Mouse (Mus musculus): ENCODE data around the gene Sorcs2.

The Sorcs2 gene

GRCm38 (mm10) chr5:36178785-36179184, 219.2 kb downstream of the Sorcs2 start:
- no peak for DNase-seq (ENCODE audit: low spot score in 2 of 2)

DNA sequence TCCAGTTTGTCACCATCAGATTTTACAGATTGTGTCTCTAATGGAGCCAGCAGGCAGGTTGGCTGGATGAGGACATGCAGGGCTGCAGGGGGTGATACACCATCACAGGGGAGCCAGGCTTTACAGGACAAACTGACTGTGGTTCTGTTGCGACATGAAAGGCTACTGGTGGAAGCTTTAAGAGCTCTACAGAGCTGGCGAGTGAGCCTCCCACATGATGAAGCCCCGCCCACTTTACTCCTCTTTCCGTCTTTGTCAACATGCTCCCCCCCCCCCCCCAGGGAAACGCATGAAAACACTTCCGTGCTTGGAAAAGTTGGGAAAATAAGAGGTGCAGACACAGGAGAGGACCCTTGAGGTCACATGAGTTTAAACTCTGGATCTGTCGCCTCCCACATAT, 219.7 kb downstream of the Sorcs2 start:
- no peak for DNase-seq (ENCODE audit: low spot score in 2 of 2)

DNA sequence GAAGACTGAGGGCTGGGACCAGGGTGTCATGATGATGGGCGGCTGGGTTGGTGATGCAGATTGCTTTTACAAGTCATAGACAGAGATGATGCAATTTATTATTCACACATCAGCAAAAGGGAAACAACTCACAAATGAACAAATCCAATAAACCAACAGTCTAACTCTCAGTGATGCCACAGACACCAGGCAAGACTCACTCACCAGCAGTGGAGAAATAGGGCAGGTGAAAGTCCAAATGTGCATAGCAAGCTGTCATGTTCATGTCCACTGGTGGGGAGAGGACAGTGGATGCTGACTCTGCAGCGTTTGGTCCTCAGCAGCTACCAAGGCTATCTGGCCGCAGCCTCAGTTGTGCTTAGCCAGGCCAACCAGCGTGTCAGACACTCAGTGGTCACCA, 221.1 kb downstream of the Sorcs2 start:
- DNase-seq (ENCODE audit: low spot score in 2 of 2), result no peak

DNA sequence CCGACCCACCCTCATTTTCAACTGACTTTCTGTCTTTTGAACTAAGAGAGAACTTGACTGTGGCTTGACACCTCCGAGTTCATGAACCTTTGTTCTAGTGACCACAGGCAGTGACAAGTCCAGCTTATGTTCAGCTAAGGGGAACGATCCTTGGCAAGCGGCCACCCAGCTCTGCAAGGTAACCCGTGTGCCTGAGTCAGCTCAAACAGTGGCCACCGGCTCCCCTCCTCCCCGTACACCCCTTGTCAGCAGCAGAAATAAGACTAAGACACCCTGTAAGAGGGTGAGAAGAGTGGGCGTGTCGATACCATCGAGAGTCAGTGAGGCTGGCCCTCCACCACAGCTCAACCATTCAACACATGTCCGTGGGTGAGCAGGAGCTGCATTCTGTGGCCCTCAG, 221.5 kb downstream of the Sorcs2 start:
- no peak for DNase-seq (ENCODE audit: low spot score in 2 of 2)

DNA sequence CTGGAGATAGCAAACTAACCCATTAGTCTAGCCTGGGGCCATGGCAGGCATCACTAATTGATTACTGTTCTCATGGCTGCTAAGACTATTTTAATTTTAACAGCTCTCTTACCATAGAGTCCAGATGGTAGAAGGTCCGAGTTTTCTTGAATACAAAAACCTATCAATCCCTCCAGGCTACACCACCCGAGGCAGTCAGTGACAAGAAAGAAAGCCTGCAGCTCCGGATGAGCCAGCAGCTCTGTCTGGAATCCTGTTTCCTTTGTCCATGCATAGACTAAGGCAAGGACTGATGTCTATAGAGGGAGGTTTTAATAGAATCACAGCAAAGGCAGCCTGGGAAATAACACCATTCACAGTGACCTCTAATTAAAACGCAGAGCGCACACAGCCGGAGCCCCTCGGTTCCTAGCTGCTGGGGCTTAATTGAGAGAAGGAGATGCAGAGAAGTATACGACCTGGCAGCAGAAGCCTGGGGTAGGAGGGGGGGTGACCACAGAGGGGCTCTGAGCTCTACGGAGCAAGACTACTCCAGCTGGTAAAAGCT, 223.3 kb downstream of the Sorcs2 start:
- no peak for DNase-seq (ENCODE audit: low spot score in 2 of 2)

GRCm38 (mm10) chr5:36168963-36169650, 228.8 kb downstream of the Sorcs2 start:
- no peak for DNase-seq (ENCODE audit: low spot score in 2 of 2)

DNA sequence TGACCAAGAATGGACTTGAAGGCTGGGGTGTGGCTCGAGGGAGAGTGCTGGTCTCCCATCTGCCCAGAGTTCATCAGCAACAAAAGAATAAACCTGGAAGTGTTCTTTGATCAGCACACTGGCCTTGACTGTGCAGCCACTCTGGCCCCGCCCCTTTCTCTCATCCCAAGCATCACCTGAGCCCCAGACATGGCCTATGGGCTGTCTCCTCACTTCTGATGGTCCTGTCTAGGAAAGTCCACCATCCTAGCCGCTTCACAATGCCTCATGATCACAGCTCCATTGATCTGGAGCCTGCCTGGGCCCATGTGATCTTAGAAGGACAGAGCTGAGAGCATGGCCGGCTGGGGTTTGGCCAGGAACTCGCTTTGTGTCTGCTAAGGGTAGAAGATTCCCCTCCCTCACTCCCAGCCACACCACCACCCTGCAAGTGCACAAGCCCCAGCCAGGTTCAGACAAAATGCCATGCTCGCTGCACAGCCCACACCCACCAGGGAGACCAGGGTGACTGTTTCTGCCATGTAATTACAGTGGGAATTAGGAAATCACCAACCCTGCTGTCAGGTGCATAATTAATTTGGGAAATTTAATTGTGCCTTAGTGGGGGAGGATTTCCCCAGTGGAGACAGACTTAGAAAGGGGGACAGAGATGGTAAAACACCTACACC, 231.5 kb downstream of the Sorcs2 start:
- DNase-seq (ENCODE audit: low spot score in 2 of 2), result no peak

DNA sequence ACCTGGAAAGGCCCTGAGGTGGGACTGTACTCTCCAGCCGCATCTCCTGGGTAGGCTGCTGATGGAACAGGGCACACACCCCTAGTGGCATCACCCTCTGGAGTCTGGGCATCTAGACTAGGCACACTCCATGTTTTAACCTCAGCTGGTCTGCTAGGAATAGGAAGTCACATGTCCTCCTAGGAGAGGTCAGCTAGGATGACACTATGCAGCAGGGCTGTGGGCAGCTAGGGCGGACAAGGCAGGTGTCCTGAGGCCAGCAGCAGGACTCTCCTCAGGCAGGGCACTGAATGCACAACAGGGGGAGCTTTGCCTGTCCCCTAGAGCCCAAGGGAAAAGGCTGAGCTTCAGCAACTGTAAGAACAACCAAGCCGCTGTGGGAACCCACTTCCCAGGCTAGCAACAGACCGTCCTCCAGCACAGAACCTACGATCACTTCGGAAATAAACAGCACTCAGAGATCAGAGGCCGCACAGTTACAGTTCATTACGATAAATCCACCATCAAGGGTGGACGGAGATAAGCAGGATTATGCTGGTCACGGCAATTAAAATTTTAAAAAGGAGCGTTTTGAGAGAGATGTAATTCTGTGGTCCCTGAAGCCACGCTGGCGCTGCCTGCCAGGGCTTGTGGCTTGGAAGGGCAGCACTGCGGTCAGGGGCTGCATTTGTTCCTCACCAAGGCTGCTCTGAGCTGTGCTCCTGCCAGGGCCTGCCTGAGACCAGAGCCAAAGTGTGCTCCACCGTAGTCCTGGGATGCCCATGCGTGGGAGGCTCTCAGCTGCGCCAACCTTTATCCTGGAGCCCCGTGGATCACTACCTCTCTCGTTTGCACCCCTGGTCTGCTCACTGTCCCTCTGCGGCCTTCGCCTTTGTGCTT, 232.3 kb downstream of the Sorcs2 start:
- no peak for DNase-seq (ENCODE audit: low spot score in 2 of 2)

DNA sequence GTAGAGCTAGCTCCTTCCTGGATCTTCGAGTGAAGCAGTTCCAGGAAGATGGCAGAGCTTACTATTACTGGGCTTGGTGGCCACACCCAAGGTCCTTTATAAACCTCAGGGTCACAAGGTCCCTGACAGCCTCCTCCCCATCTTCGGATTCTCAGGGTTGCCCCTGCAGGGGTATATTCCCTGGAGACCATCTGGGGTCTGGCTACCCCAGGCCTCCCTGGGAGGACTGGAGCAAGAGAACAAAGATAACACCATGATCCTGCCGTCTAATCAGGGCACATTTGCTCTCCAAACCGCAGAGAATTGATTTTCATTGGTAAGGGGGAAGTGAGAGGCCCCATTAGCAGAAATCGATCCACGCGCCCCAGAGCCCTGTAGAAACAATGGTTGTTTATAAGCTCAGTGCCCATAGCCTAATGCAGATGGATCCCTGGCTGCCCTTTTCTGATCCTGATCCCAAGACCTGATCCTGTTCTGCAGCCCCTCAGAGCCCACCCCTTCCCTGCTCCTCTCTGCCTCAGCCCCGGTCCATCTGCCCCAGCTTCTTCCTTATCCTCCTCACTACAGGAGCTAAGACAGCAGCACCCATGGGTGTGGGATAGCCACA, 243.0 kb downstream of the Sorcs2 start:
- no peak for DNase-seq (ENCODE audit: low spot score in 2 of 2)

DNA sequence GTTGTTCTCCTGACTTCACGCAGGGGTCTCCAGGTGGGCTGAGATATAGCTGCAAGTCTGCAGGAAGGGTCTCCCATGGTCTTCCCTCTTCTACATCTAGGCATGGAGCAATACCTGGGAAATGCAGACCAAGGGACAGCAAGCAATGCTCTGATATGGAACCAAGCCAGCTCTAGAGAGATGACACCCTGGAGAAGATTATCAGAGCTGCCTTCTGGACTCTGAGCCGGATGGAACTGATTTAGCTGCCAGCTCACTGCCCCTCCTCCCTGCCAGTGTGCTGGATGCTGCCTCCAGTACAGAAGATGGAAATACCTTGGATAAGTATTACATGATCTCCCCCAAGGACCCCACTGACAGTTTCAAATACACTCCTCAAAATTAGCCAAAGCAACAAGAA, 244.7 kb downstream of the Sorcs2 start:
- DNase-seq (ENCODE audit: low spot score in 2 of 2), result no peak

GRCm38 (mm10) chr5:36151086-36151485, 246.9 kb downstream of the Sorcs2 start:
- DNase-seq (ENCODE audit: low spot score in 2 of 2), result no peak

GRCm38 (mm10) chr5:36149098-36149497, 248.8 kb downstream of the Sorcs2 start:
- DNase-seq (ENCODE audit: low spot score in 2 of 2), result no peak

DNA sequence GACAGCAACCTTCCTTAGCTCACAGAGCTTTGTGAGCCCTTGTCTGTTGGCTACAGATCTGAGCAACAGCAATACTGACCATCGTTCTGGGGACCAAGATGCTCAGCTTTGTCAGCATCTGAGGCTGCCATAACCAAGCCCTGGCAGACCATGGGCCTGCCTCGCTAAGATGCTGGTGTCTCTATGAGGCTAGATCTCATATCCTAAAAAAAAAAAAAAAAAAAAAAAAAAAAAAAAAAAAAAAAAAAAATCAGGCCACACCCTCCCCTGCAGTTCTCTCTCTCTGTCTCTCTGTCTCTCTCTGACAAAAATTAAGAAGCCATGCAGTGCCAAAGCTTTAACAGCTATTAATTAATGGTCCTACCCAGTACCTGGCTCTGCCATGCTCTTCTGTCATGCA, 251.3 kb downstream of the Sorcs2 start:
- DNase-seq (ENCODE audit: low spot score in 2 of 2), result no peak

GRCm38 (mm10) chr5:36144560-36144959, 253.4 kb downstream of the Sorcs2 start:
- no peak for DNase-seq (ENCODE audit: low spot score in 2 of 2)

DNA sequence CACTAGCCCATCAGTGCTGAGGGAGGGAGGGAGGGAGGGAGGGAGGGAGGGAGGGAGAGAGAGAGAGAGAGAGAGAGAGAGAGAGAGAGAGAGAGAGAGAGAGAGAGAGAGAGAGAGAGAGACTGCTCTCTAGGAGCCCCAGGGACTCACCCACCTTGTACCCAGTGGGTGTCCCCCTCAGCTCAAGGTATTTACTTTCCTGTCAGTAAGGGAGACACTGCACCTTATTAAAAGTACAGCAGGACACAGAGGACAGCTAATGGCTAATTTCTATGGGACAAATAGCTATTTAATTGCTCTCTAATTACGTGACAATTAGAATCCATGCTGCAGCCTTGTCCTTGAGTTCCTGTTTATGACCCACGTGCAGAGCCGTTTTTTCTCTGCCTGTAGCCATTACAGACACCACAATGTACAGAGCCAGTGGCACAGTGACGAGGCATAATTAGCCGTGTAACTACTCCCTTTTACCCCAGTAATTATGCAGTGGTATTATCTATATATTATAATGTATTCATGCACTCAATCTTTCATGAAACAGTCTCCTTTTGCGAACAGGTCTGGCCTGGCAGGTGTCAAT, 256.2 kb downstream of the Sorcs2 start:
- no peak for DNase-seq (ENCODE audit: low spot score in 2 of 2)

DNA sequence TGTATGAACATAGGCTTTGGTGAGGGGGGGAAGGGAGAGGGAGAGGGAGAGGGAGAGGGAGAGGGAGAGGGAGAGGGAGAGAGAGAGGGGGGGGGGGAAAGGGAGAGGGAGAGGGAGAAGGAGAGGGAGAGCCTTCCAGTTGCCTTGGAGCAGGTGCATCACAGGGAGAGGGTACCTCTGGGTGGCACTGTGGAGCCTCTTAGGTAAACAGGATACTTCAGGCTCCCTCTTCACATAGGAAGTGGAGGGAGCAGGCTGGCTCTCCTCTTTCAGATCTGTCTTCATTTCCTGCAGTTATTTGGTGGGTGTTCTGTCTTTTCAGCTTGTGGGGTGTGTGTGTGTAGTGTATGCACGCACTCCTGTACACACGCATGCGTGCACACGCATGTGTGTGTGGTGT, 256.8 kb downstream of the Sorcs2 start:
- DNase-seq (ENCODE audit: low spot score in 2 of 2), result no peak

DNA sequence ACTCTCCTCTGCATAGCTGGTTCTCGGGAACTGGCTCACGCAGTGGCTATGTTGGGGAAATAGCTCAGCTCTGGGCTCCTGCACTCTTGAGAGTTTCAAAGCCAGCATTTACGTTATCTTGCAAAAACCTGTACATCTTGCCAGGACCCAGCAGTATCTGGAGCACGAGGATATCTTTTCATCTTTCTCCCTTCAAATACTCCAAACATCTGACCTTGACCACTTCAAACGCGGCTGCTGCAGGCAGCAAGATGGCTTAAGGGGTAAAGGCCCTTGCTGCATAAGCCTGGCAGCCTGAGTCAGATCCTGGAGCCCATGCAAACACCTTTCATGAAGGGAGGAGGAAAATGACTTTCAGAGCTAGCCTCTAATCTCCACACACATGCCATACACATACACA, 258.2 kb downstream of the Sorcs2 start:
- DNase-seq (ENCODE audit: low spot score in 2 of 2), result no peak

DNA sequence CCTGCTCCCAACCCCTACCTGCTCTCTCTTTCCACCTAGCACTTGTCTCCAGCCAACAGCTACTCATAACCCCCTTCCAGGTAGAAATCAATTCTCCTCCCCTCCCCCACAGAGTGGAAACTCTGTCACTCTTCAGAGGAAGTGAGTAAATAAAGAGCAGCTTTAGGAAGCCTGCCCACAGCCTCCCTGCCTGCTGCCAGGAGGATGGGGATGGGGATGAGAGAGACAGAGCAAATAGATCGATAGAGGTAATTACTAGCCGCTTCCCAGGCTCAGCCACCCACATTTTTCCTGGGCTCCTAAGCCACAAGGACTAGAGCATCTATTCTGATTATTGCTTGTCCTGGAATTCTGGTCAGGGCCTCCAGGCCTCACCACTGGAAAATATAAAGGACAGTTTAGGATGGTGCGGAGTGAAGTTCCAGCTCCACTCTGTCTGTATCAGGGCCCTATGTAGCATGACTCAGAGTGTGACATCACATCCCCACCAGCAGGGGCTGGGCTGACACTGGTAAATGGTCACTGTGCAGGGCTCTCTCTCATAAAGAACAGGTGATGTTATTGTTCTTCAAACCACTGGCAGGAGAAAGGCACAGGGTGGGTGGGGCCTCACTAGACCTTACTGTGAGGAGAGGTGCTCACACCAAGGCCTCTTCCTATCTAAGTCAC, 261.9 kb downstream of the Sorcs2 start:
- no peak for DNase-seq (ENCODE audit: low spot score in 2 of 2)

DNA sequence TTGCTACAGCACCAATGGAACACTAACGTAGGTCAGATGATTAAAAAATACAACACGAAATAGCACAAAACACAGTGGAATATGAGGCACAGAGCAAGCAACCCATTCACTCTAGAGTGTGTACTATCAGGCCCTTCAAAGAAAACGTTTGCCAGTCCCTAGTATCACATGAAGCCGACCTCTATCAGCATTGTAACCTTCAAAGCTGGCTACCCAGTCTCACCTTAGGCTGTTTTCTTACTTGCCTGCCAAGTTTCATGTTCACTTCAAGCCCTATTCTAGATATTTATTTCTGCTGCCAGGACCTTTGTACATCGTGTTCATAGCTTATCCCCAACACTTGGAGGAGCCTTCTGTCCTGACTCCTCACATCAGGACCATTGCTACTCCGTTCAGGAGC, 263.6 kb downstream of the Sorcs2 start:
- DNase-seq (ENCODE audit: low spot score in 2 of 2), result no peak

DNA sequence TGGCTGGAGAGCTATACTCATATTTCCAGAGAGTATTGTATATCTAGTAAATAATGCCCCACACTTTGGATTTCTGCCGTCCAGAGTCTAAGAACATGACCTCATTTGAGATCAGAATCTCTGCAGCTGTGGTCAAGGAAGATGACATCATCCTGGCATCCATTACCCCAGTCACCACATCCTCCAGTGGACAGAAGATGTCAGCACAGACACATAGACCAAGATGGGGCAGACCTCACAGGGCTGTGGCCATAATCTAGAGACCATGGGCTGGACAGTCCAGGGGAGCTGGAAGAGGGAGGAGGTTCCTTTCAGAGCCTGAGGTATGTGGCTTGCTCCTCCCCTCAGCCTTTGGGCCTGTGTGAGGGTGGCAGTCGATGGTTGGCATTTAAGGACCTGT, 264.0 kb downstream of the Sorcs2 start:
- DNase-seq (ENCODE audit: low spot score in 2 of 2), result no peak

GRCm38 (mm10) chr5:36130393-36131011, 267.4 kb downstream of the Sorcs2 start:
- no peak for DNase-seq (ENCODE audit: low spot score in 2 of 2)
